Mouse (Mus musculus): ENCODE results near the gene Slc35e4. TPM values are rescaled to one million over a fixed set of nuclear protein-coding genes. Genes with fewer than 3 reads are reported as not detected.
A peak's percentile ranks its signal among the peaks of the same experiment; 100 is the strongest.

The Slc35e4 gene
- polyA plus RNA-seq, 1 experiment from 2014 or later = 3.6 TPM

GRCm38 (mm10) chr11:3900296-3900695, 14.2 kb downstream of the Slc35e4 start:
- ATAC-seq (replicated peaks; ENCODE audit: insufficient number of reproducible peaks, insufficient read depth, low FRiP score, low read depth) = no peak
- H3K9me3 ChIP-seq (replicated peaks) = no peaks in the 10 kb centered on the region
- no peak overlapping the region for H3K9ac ChIP-seq
- H3K4me2 ChIP-seq = no peak overlapping the region
- no peaks in the 10 kb centered on the region for H3K27me3 ChIP-seq
- no peak overlapping the region for H3K4me3 ChIP-seq
- peaks cover 8% of the 10 kb centered on the region; the same call in 1 of the 2 replicates for H3K36me3 ChIP-seq
- no peak overlapping the region for H3K27ac ChIP-seq
- WGBS = 61% methylated on average over 6 of the region's 6 CpGs
- H3K4me1 ChIP-seq (replicated peaks) = peaks cover 11% of the 10 kb centered on the region

GRCm38 (mm10) chr11:3895933-3896332, 18.5 kb downstream of the Slc35e4 start:
- Histone ChIP-seq H3K27me3 (no peaks in the 10 kb centered on the region), H3K36me3 (peaks cover 8% of the 10 kb centered on the region; the same call in 1 of the 2 replicates), H3K9ac (no peak overlapping the region), H3K4me2 (peak overlapping the region; percentile 91; the same call in 1 of the 2 replicates), H3K4me1 (replicated peaks) (peaks cover 18% of the 10 kb centered on the region), H3K4me3 (no peak overlapping the region), H3K27ac (no peak overlapping the region), H3K9me3 (replicated peaks) (no peaks in the 10 kb centered on the region)
- WGBS = 65% methylated on average over 1 of the region's 1 CpGs
- ATAC-seq (replicated peaks; ENCODE audit: insufficient number of reproducible peaks, insufficient read depth, low FRiP score, low read depth) = no peak

GRCm38 (mm10) chr11:3895458-3895857, 19.0 kb downstream of the Slc35e4 start:
- H3K9me3 ChIP-seq (replicated peaks) = no peaks in the 10 kb centered on the region
- ATAC-seq (replicated peaks; ENCODE audit: insufficient number of reproducible peaks, insufficient read depth, low FRiP score, low read depth) = no peak
- H3K4me1 ChIP-seq (replicated peaks) = peaks cover 18% of the 10 kb centered on the region
- H3K27ac ChIP-seq = peak overlapping the region; percentile 69
- peak overlapping the region; percentile 59 for H3K4me3 ChIP-seq
- H3K27me3 ChIP-seq = no peaks in the 10 kb centered on the region
- peak overlapping the region; percentile 52 for H3K9ac ChIP-seq
- peaks cover 8% of the 10 kb centered on the region; the same call in 1 of the 2 replicates for H3K36me3 ChIP-seq
- peak overlapping the region; percentile 91 for H3K4me2 ChIP-seq
- WGBS = 4% methylated on average over 10 of the region's 10 CpGs

GRCm38 (mm10) chr11:3894406-3895281, 19.8 kb downstream of the Slc35e4 start, which contains the start of the genes 4921536K21Rik and Dusp18:
Gene 4921536K21Rik, minus strand, starts transcription at chr11:3895098.
Gene Dusp18, plus strand, starts transcription at chr11:3895240.
- Histone ChIP-seq H3K27me3 (no peaks in the 10 kb centered on the region), H3K4me3 (peak within 1 kb of the TSS; percentile 59), H3K9ac (peak within 1 kb of the TSS; percentile 52), H3K27ac (peak within 1 kb of the TSS; percentile 69), H3K36me3 (peaks cover 8% of the 10 kb centered on the region; the same call in 1 of the 2 replicates), H3K4me1 (replicated peaks) (peaks cover 13% of the 10 kb centered on the region), H3K9me3 (replicated peaks) (no peaks in the 10 kb centered on the region), H3K4me2 (peak within 1 kb of the TSS; percentile 91)
- peak; percentile 92 for ATAC-seq (replicated peaks; ENCODE audit: insufficient number of reproducible peaks, insufficient read depth, low FRiP score, low read depth)
- WGBS = 4% methylated on average over 46 of the region's 46 CpGs

GRCm38 (mm10) chr11:3893970-3894369, 20.5 kb downstream of the Slc35e4 start:
- no peak overlapping the region for H3K9ac ChIP-seq
- H3K4me1 ChIP-seq (replicated peaks) = peaks cover 13% of the 10 kb centered on the region
- no peak overlapping the region for H3K27ac ChIP-seq
- no peak overlapping the region for H3K4me2 ChIP-seq
- no peak overlapping the region for H3K4me3 ChIP-seq
- no peaks in the 10 kb centered on the region for H3K27me3 ChIP-seq
- peaks cover 8% of the 10 kb centered on the region; the same call in 1 of the 2 replicates for H3K36me3 ChIP-seq
- no peaks in the 10 kb centered on the region for H3K9me3 ChIP-seq (replicated peaks)
- WGBS = 71% methylated on average over 6 of the region's 6 CpGs
- ATAC-seq (replicated peaks; ENCODE audit: insufficient number of reproducible peaks, insufficient read depth, low FRiP score, low read depth) = no peak

GRCm38 (mm10) chr11:3887331-3887730, 27.1 kb downstream of the Slc35e4 start:
- no peaks in the 10 kb centered on the region for H3K4me1 ChIP-seq (replicated peaks)
- H3K27me3 ChIP-seq = no peaks in the 10 kb centered on the region
- no peak overlapping the region for H3K4me3 ChIP-seq
- no peaks in the 10 kb centered on the region for H3K9me3 ChIP-seq (replicated peaks)
- no peak overlapping the region for H3K27ac ChIP-seq
- H3K9ac ChIP-seq = no peak overlapping the region
- no peaks in the 10 kb centered on the region for H3K36me3 ChIP-seq
- H3K4me2 ChIP-seq = no peak overlapping the region
- 74% methylated on average over 5 of the region's 5 CpGs for WGBS
- no peak for ATAC-seq (replicated peaks; ENCODE audit: insufficient number of reproducible peaks, insufficient read depth, low FRiP score, low read depth)

GRCm38 (mm10) chr11:3883711-3884110, 30.8 kb downstream of the Slc35e4 start:
- 70% methylated on average over 3 of the region's 3 CpGs for WGBS
- no peak overlapping the region for H3K4me2 ChIP-seq
- peaks cover 10% of the 10 kb centered on the region for H3K27me3 ChIP-seq
- H3K9ac ChIP-seq = no peak overlapping the region
- H3K27ac ChIP-seq = no peak overlapping the region
- H3K4me3 ChIP-seq = no peak overlapping the region
- no peaks in the 10 kb centered on the region for H3K4me1 ChIP-seq (replicated peaks)
- no peaks in the 10 kb centered on the region for H3K36me3 ChIP-seq
- no peak for ATAC-seq (replicated peaks; ENCODE audit: insufficient number of reproducible peaks, insufficient read depth, low FRiP score, low read depth)
- H3K9me3 ChIP-seq (replicated peaks) = no peaks in the 10 kb centered on the region

- ATAC-seq (replicated peaks; ENCODE audit: insufficient number of reproducible peaks, insufficient read depth, low FRiP score, low read depth) = no peak; the same call in 1 of the 2 replicates
- Histone ChIP-seq H3K9ac (no peak overlapping the region), H3K9me3 (replicated peaks) (no peaks in the 10 kb centered on the region), H3K4me3 (no peak overlapping the region), H3K4me1 (replicated peaks) (no peaks in the 10 kb centered on the region), H3K27me3 (peaks cover 10% of the 10 kb centered on the region), H3K36me3 (no peaks in the 10 kb centered on the region), H3K4me2 (no peak overlapping the region), H3K27ac (no peak overlapping the region)
- WGBS = 37% methylated on average over 2 of the region's 2 CpGs
Measured at GRCm38 (mm10) chr11:3879836-3880235, 34.6 kb downstream of the Slc35e4 start.

GRCm38 (mm10) chr11:3878660-3879059, 35.8 kb downstream of the Slc35e4 start:
- no peak overlapping the region for H3K4me2 ChIP-seq
- no peak overlapping the region for H3K9ac ChIP-seq
- no peaks in the 10 kb centered on the region for H3K36me3 ChIP-seq
- no peaks in the 10 kb centered on the region for H3K4me1 ChIP-seq (replicated peaks)
- H3K9me3 ChIP-seq (replicated peaks) = no peaks in the 10 kb centered on the region
- no peak for ATAC-seq (replicated peaks; ENCODE audit: insufficient number of reproducible peaks, insufficient read depth, low FRiP score, low read depth)
- no peak overlapping the region for H3K27ac ChIP-seq
- H3K4me3 ChIP-seq = no peak overlapping the region
- H3K27me3 ChIP-seq = peaks cover 10% of the 10 kb centered on the region
- WGBS = 67% methylated on average over 7 of the region's 7 CpGs

GRCm38 (mm10) chr11:3876419-3876818, 38.0 kb downstream of the Slc35e4 start:
- Histone ChIP-seq H3K27ac (no peak overlapping the region), H3K4me1 (replicated peaks) (no peaks in the 10 kb centered on the region), H3K36me3 (no peaks in the 10 kb centered on the region), H3K27me3 (peaks cover 3% of the 10 kb centered on the region), H3K9ac (no peak overlapping the region), H3K4me3 (no peak overlapping the region), H3K9me3 (replicated peaks) (no peaks in the 10 kb centered on the region), H3K4me2 (no peak overlapping the region)
- 70% methylated on average over 6 of the region's 6 CpGs for WGBS
- ATAC-seq (replicated peaks; ENCODE audit: insufficient number of reproducible peaks, insufficient read depth, low FRiP score, low read depth) = no peak

- WGBS = 39% methylated on average over 6 of the region's 6 CpGs
- Histone ChIP-seq H3K4me3 (peak overlapping the region; percentile 54), H3K36me3 (no peaks in the 10 kb centered on the region), H3K9ac (no peak overlapping the region), H3K27me3 (peaks cover 11% of the 10 kb centered on the region; the same call in 1 of the 2 replicates), H3K4me1 (replicated peaks) (peaks cover 10% of the 10 kb centered on the region), H3K27ac (no peak overlapping the region), H3K4me2 (peak overlapping the region; percentile 88), H3K9me3 (replicated peaks) (no peaks in the 10 kb centered on the region)
- ATAC-seq (replicated peaks; ENCODE audit: insufficient number of reproducible peaks, insufficient read depth, low FRiP score, low read depth) = no peak
Measured at GRCm38 (mm10) chr11:3864343-3864742, 50.1 kb downstream of the Slc35e4 start.

Measured in heart, embryonic 15.5 days (tissue).